Mouse (Mus musculus) forebrain, embryonic 16.5 days (tissue): ENCODE data around the gene Mysm1. TPM values are rescaled to one million over a fixed set of nuclear protein-coding genes. Genes with fewer than 3 reads are reported as not detected.

Source experiments
- ATAC-seq: fragments of 200-750 bp; cut with Nextera tagmentation; 2 replicates; pipeline ENCODE4 v1.8.0; 2017; ENCODE audit warnings: mild to moderate bottlenecking, moderate library complexity
- H3K27ac ChIP-seq: fragments of 300-500 bp; sonication (generic); 2 replicates; pipeline ENCODE4 v1.5.1; 2014; ENCODE audit warnings: low read length, control low read depth
- H3K27me3 ChIP-seq: fragments of 300-500 bp; sonication (generic); replicated peaks from 2 replicates; pipeline ENCODE4 v1.6.1; 2014; ENCODE audit warnings: low read length; ENCODE audit not compliant: control insufficient read depth, insufficient read depth
- H3K36me3 ChIP-seq: fragments of 300-500 bp; sonication (generic); 2 replicates; pipeline ENCODE4 v1.6.1; 2014; ENCODE audit not compliant: control insufficient read depth, insufficient read depth
- H3K4me1 ChIP-seq: fragments of 300-500 bp; sonication (generic); replicated peaks from 2 replicates; pipeline ENCODE4 v1.6.1; 2014; ENCODE audit warnings: low read length; ENCODE audit not compliant: control insufficient read depth, insufficient read depth
- H3K4me2 ChIP-seq: fragments of 300-500 bp; sonication (generic); 2 replicates; pipeline ENCODE4 v1.6.1; 2014; ENCODE audit warnings: mild to moderate bottlenecking, low read length, control low read depth
- H3K4me3 ChIP-seq: fragments of 300-500 bp; sonication (generic); replicated peaks from 2 replicates; pipeline ENCODE4 v1.5.1; 2014; ENCODE audit warnings: mild to moderate bottlenecking, low read length, control low read depth
- H3K9ac ChIP-seq: fragments of 300-500 bp; sonication (generic); replicated peaks from 2 replicates; pipeline ENCODE4 v1.6.1; 2014; ENCODE audit warnings: low read depth, low read length, control low read depth
- H3K9me3 ChIP-seq: fragments of 300-500 bp; sonication (generic); 2 replicates; pipeline ENCODE4 v1.6.1; 2016; ENCODE audit warnings: low read length; ENCODE audit not compliant: control insufficient read depth
- WGBS: fragments of 180-500 bp; shearing (Covaris S2); extraction: QIAGEN DNeasy Blood & Tissue Kit; methylation state at CpG from one replicate; pipeline ENCODE4 v1.1.7; 2014; 5-methylcytosine and 5-hydroxymethylcytosine counted together
- polyA plus RNA-seq: library from polyadenylated mRNA; unstranded; fragments of >200 nt; fragmentation: Nextera tagmentation; extraction: Ambion mirVana; gene quantifications from 2 replicates; pipeline ENCODE4 v1.2.1, GENCODE M21; 2015

The Mysm1 gene
- polyA plus RNA-seq, 1 experiment from 2014 or later: 31.9 TPM

- 0 out of 2 replicates have a peak overlapping the region, but pooled peaks have one; percentile 28 for H3K4me2 ChIP-seq
- H3K4me3 ChIP-seq: no peak overlapping the region
- peaks cover 5% of the 10 kb centered on the region for H3K4me1 ChIP-seq
- no peaks in the 10 kb centered on the region for H3K27me3 ChIP-seq
- H3K9me3 ChIP-seq: peaks cover 2% of the 10 kb centered on the region; the same call in 1 of the 2 replicates
- no peak overlapping the region for H3K27ac ChIP-seq
- H3K36me3 ChIP-seq: no peaks in the 10 kb centered on the region
- no peak overlapping the region for H3K9ac ChIP-seq
- 42% methylated on average over 13 of the region's 13 CpGs for WGBS
- ATAC-seq: peak; percentile 91
Observed at GRCm38 (mm10) chr4:95008175-95009057, 29.5 kb upstream of the Mysm1 start.

- no peak overlapping the region for H3K9ac ChIP-seq
- 32% methylated on average over 8 of the region's 8 CpGs for WGBS
- H3K36me3 ChIP-seq: no peaks in the 10 kb centered on the region
- H3K4me1 ChIP-seq: peaks cover 5% of the 10 kb centered on the region
- no peak overlapping the region for H3K27ac ChIP-seq
- ATAC-seq: peak; percentile 38
- H3K4me2 ChIP-seq: no peak overlapping the region
- peaks cover 2% of the 10 kb centered on the region; the same call in 1 of the 2 replicates for H3K9me3 ChIP-seq
- no peaks in the 10 kb centered on the region for H3K27me3 ChIP-seq
- no peak overlapping the region for H3K4me3 ChIP-seq
Observed at GRCm38 (mm10) chr4:95007759-95008158, 28.9 kb upstream of the Mysm1 start.

GRCm38 (mm10) chr4:95005251-95005830, 26.4 kb upstream of the Mysm1 start:
- 50% methylated on average over 6 of the region's 6 CpGs for WGBS

GRCm38 (mm10) chr4:95001043-95001775, 22.3 kb upstream of the Mysm1 start:
- Histone ChIP-seq H3K9me3 (no peaks in the 10 kb centered on the region), H3K27me3 (no peaks in the 10 kb centered on the region), H3K27ac (no peak overlapping the region), H3K4me2 (no peak overlapping the region), H3K9ac (no peak overlapping the region), H3K4me1 (no peaks in the 10 kb centered on the region), H3K36me3 (no peaks in the 10 kb centered on the region), H3K4me3 (no peak overlapping the region)
- 55% methylated on average over 6 of the region's 6 CpGs for WGBS
- ATAC-seq: no peak

More at GRCm38 (mm10) chr4:95005251-95005830, 26.4 kb upstream of the Mysm1 start:
- Histone ChIP-seq H3K27me3 (no peaks in the 10 kb centered on the region), H3K9me3 (no peaks in the 10 kb centered on the region), H3K36me3 (no peaks in the 10 kb centered on the region), H3K4me2 (no peak overlapping the region), H3K9ac (no peak overlapping the region), H3K4me1 (peaks cover 5% of the 10 kb centered on the region), H3K4me3 (no peak overlapping the region), H3K27ac (no peak overlapping the region)
- ATAC-seq: no peak

GRCm38 (mm10) chr4:95000147-95000546, 21.2 kb upstream of the Mysm1 start:
- ATAC-seq: no peak
- no peaks in the 10 kb centered on the region for H3K4me1 ChIP-seq
- 84% methylated on average over 1 of the region's 1 CpGs for WGBS

GRCm38 (mm10) chr4:94999249-94999648, 20.3 kb upstream of the Mysm1 start:
- no peaks in the 10 kb centered on the region for H3K9me3 ChIP-seq
- H3K9ac ChIP-seq: no peak overlapping the region
- no peaks in the 10 kb centered on the region for H3K4me1 ChIP-seq
- no peak overlapping the region for H3K27ac ChIP-seq
- no peak overlapping the region for H3K4me2 ChIP-seq
- H3K27me3 ChIP-seq: no peaks in the 10 kb centered on the region
- no peaks in the 10 kb centered on the region for H3K36me3 ChIP-seq
- ATAC-seq: no peak
- no peak overlapping the region for H3K4me3 ChIP-seq
- WGBS: 73% methylated on average over 3 of the region's 3 CpGs

More at GRCm38 (mm10) chr4:95000147-95000546, 21.2 kb upstream of the Mysm1 start:
- H3K9me3 ChIP-seq: no peaks in the 10 kb centered on the region
- no peak overlapping the region for H3K27ac ChIP-seq
- no peak overlapping the region for H3K4me2 ChIP-seq
- no peak overlapping the region for H3K9ac ChIP-seq
- no peak overlapping the region for H3K4me3 ChIP-seq
- H3K27me3 ChIP-seq: no peaks in the 10 kb centered on the region
- no peaks in the 10 kb centered on the region for H3K36me3 ChIP-seq

- H3K9me3 ChIP-seq: no peaks in the 10 kb centered on the region
- H3K9ac ChIP-seq: no peak overlapping the region
- no peaks in the 10 kb centered on the region for H3K4me1 ChIP-seq
- H3K4me2 ChIP-seq: no peak overlapping the region
- H3K27me3 ChIP-seq: no peaks in the 10 kb centered on the region
- no peak overlapping the region for H3K4me3 ChIP-seq
- H3K27ac ChIP-seq: no peak overlapping the region
- 74% methylated on average over 4 of the region's 4 CpGs for WGBS
- H3K36me3 ChIP-seq: no peaks in the 10 kb centered on the region
- ATAC-seq: no peak
Observed at GRCm38 (mm10) chr4:94995862-94996261, 17.0 kb upstream of the Mysm1 start.

GRCm38 (mm10) chr4:94990204-94990603, 11.3 kb upstream of the Mysm1 start:
- WGBS: 44% methylated on average over 3 of the region's 3 CpGs
- no peak for ATAC-seq
- no peak overlapping the region for H3K4me3 ChIP-seq
- peaks cover 2% of the 10 kb centered on the region; the same call in 1 of the 2 replicates for H3K4me1 ChIP-seq
- no peak overlapping the region for H3K27ac ChIP-seq
- no peaks in the 10 kb centered on the region for H3K36me3 ChIP-seq
- no peak overlapping the region for H3K4me2 ChIP-seq
- H3K9me3 ChIP-seq: no peaks in the 10 kb centered on the region
- no peak overlapping the region for H3K9ac ChIP-seq
- H3K27me3 ChIP-seq: no peaks in the 10 kb centered on the region

- Histone ChIP-seq H3K27me3 (no peaks in the 10 kb centered on the region), H3K4me1 (peaks cover 2% of the 10 kb centered on the region; the same call in 1 of the 2 replicates), H3K27ac (no peak overlapping the region), H3K36me3 (no peaks in the 10 kb centered on the region), H3K9me3 (no peaks in the 10 kb centered on the region), H3K4me2 (no peak overlapping the region), H3K4me3 (no peak overlapping the region), H3K9ac (no peak overlapping the region)
- ATAC-seq: peak; percentile 88
- WGBS: 6% methylated on average over 4 of the region's 4 CpGs
Observed at GRCm38 (mm10) chr4:94987725-94988124, 8.8 kb upstream of the Mysm1 start.
